Mouse (Mus musculus) lung, postnatal 0 days (tissue): ENCODE measurements around the gene Dnaaf2. TPM values are rescaled to one million over a fixed set of nuclear protein-coding genes. Genes with fewer than 3 reads are reported as not detected.

Experiments
- ATAC-seq: fragments of 200-750 bp; cut with Nextera tagmentation; 2 replicates; pipeline ENCODE4 v1.8.0; 2017; ENCODE audit warnings: moderate library complexity
- DNase-seq: peaks from one replicate; pipeline ENCODE4 v3.0.0-alpha.2; 2016; ENCODE audit warnings: low spot score
- H3K27ac ChIP-seq: fragments of 300-500 bp; sonication (generic); 2 replicates; pipeline ENCODE4 v1.5.1; 2014; ENCODE audit warnings: antibody characterized with exemption, mild to moderate bottlenecking, low read length, mixed read lengths
- H3K27me3 ChIP-seq: fragments of 300-500 bp; sonication (generic); replicated peaks from 2 replicates; pipeline ENCODE4 v1.6.1; 2014; ENCODE audit warnings: low read length, mixed read lengths; ENCODE audit not compliant: insufficient read depth
- H3K36me3 ChIP-seq: fragments of 300-500 bp; sonication (generic); 2 replicates; pipeline ENCODE4 v1.6.1; 2014; ENCODE audit warnings: low read length, mixed read lengths; ENCODE audit not compliant: insufficient read depth
- H3K4me1 ChIP-seq: fragments of 300-500 bp; sonication (generic); 2 replicates; pipeline ENCODE4 v1.6.1; 2014; ENCODE audit warnings: antibody characterized with exemption, low read depth, low read length, mixed read lengths; ENCODE audit not compliant: insufficient read depth
- H3K4me2 ChIP-seq: fragments of 300-500 bp; sonication (generic); replicated peaks from 2 replicates; pipeline ENCODE4 v1.6.1; 2014; ENCODE audit warnings: low read depth, mild to moderate bottlenecking, low read length, moderate library complexity, mixed read lengths
- H3K4me3 ChIP-seq: fragments of 300-500 bp; sonication (generic); 2 replicates; pipeline ENCODE4 v1.5.1; 2014; ENCODE audit warnings: low read depth, low read length
- H3K9ac ChIP-seq: fragments of 300-500 bp; sonication (generic); replicated peaks from 2 replicates; pipeline ENCODE4 v1.6.1; 2014; ENCODE audit warnings: low read depth, mild to moderate bottlenecking
- H3K9me3 ChIP-seq: fragments of 300-500 bp; sonication (generic); 2 replicates; pipeline ENCODE4 v1.6.1; 2016; ENCODE audit warnings: low read length, mixed read lengths
- CTCF ChIP-seq: IDR thresholded peaks from 2 replicates; pipeline ENCODE4 v1.5.1; 2016; ENCODE audit warnings: antibody characterized with exemption, mild to moderate bottlenecking
- EP300 ChIP-seq: IDR thresholded peaks from 2 replicates; pipeline ENCODE4 v1.6.1; 2016; ENCODE audit warnings: antibody characterized with exemption, mild to moderate bottlenecking, control low read depth
- WGBS: fragments of 180-500 bp; shearing (Covaris S2); extraction: QIAGEN DNeasy Blood & Tissue Kit; methylation state at CpG from one replicate; pipeline ENCODE4 v1.1.7; 2014; 5-methylcytosine and 5-hydroxymethylcytosine counted together
- polyA plus RNA-seq: library from polyadenylated mRNA; unstranded; fragments of >200 nt; fragmentation: Nextera tagmentation; extraction: Ambion mirVana; gene quantifications from 2 replicates; pipeline ENCODE4 v1.2.1, GENCODE M21; 2015

Gene Dnaaf2
- polyA plus RNA-seq, 1 experiment from 2014 or later, result 5.8 TPM

GRCm38 (mm10) chr12:69183583-69184308, 14.5 kb downstream of the Dnaaf2 start, which contains the start of the genes Rpl36al and Mgat2:
TSS of gene Rpl36al (minus strand) at chr12:69184083.
TSS of gene Mgat2 (plus strand) at chr12:69184157.
- ATAC-seq (peak; percentile 100), DNase-seq (peak; percentile 98)
- peak within 1 kb of the TSS; percentile 91 for H3K4me3 ChIP-seq
- peak within 1 kb of the TSS; percentile 94 for H3K27ac ChIP-seq
- no peaks in the 10 kb centered on the region for H3K27me3 ChIP-seq
- peak within 1 kb of the TSS; percentile 84 for H3K9ac ChIP-seq
- no peaks in the 10 kb centered on the region for H3K9me3 ChIP-seq
- peaks cover 10% of the 10 kb centered on the region; the same call in 1 of the 2 replicates for H3K4me1 ChIP-seq
- WGBS, result 2% methylated on average over 79 of the region's 84 CpGs
- no peak for TF ChIP-seq EP300
- no peak for TF ChIP-seq CTCF
- no peaks in the 10 kb centered on the region for H3K36me3 ChIP-seq
- H3K4me2 ChIP-seq, result peak within 1 kb of the TSS; percentile 97

DNA sequence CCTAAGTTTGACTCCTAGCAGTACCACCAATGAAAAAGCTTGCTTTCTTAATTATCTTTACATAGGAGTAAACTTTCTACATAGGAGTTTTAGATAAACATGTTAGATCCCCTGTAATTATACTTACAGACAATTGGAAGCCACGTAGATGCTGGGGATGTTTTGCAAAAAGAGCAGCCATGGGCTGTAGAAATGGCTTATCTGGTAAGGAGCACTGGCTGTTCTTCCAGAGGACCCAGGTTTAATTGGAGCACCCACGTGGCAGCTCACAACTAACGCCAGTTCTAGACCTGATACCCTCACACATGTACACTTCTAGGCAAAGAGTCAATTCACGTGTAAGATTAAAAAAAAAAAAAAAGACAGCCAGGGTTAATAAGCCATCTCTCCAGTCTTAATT, 16.4 kb downstream of the Dnaaf2 start:
- Histone ChIP-seq H3K9ac (no peak overlapping the region), H3K9me3 (no peaks in the 10 kb centered on the region), H3K27ac (no peak overlapping the region), H3K36me3 (no peaks in the 10 kb centered on the region), H3K27me3 (no peaks in the 10 kb centered on the region), H3K4me1 (peaks cover 10% of the 10 kb centered on the region; the same call in 1 of the 2 replicates), H3K4me3 (no peak overlapping the region), H3K4me2 (no peak overlapping the region)
- no peak for DNase-seq
- WGBS, result 85% methylated on average over 4 of the region's 4 CpGs
- ATAC-seq, result no peak
- no peak for TF ChIP-seq EP300
- no peak for TF ChIP-seq CTCF

GRCm38 (mm10) chr12:69179371-69179770, 18.9 kb downstream of the Dnaaf2 start:
- ATAC-seq (no peak), DNase-seq (no peak)
- Histone ChIP-seq H3K4me1 (no peaks in the 10 kb centered on the region), H3K4me3 (no peak overlapping the region), H3K4me2 (no peak overlapping the region), H3K9me3 (no peaks in the 10 kb centered on the region), H3K9ac (no peak overlapping the region), H3K36me3 (no peaks in the 10 kb centered on the region), H3K27me3 (no peaks in the 10 kb centered on the region), H3K27ac (no peak overlapping the region)
- WGBS, result 69% methylated on average over 12 of the region's 12 CpGs
- TF ChIP-seq CTCF (no peak), EP300 (no peak)

DNA sequence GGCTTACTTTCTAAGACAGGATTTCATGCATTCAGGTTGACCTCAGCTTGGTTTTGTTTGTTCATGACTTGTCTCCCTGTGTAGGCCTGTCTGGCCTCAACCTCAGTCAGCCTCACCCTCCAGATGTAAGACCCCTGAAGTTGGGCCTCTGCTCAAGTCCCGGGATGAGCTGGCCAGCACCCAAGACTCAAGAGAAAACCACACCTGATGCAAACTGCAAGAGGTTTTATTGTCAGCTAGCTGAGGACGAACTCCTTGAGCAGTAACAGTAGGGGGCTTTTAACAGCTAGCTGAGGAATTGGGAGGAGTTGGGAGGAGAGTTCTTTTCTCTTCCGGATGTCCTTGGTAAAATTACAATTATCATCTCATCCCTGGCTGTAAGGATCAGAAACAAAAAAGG, 20.7 kb downstream of the Dnaaf2 start:
- 78% methylated on average over 3 of the region's 3 CpGs for WGBS
- ATAC-seq, result no peak
- TF ChIP-seq CTCF (no peak), EP300 (no peak)

GRCm38 (mm10) chr12:69175975-69176374, 22.3 kb downstream of the Dnaaf2 start:
- no peak overlapping the region for H3K4me2 ChIP-seq
- no peak overlapping the region for H3K9ac ChIP-seq
- no peak overlapping the region for H3K27ac ChIP-seq
- H3K9me3 ChIP-seq, result no peaks in the 10 kb centered on the region
- H3K4me3 ChIP-seq, result no peak overlapping the region
- no peaks in the 10 kb centered on the region for H3K4me1 ChIP-seq
- H3K36me3 ChIP-seq, result no peaks in the 10 kb centered on the region
- no peak for TF ChIP-seq CTCF
- TF ChIP-seq EP300, result no peak
- ATAC-seq (no peak), DNase-seq (no peak)
- 92% methylated on average over 3 of the region's 3 CpGs for WGBS
- no peaks in the 10 kb centered on the region for H3K27me3 ChIP-seq

More for the DNA sequence above, 20.7 kb downstream of the Dnaaf2 start:
- Histone ChIP-seq H3K36me3 (no peaks in the 10 kb centered on the region), H3K27me3 (no peaks in the 10 kb centered on the region), H3K27ac (no peak overlapping the region), H3K4me1 (no peaks in the 10 kb centered on the region), H3K9ac (no peak overlapping the region), H3K4me2 (no peak overlapping the region), H3K9me3 (no peaks in the 10 kb centered on the region), H3K4me3 (no peak overlapping the region)
- no peak for DNase-seq

DNA sequence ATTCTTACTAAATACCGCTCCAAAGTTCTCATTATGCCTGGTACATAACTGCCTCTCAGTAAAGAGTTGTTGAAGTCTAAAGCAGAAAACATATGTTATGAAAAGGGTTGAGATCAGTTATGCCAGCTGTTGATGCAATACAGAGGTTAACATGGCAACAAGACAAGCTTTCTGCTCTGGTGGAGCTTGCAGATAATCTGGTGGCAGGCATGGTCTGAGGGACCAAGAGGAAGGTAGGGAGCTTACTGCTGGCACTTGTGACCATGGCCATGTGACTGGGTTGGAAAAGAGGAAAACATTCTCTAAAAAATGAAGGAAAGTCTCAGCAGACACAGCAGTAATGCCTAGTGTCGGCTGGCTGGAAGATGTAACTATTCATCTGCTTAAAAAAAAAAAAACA, 26.9 kb downstream of the Dnaaf2 start:
- ATAC-seq, result no peak

More for the DNA sequence above, 26.9 kb downstream of the Dnaaf2 start:
- Histone ChIP-seq H3K4me2 (no peak overlapping the region), H3K36me3 (no peaks in the 10 kb centered on the region), H3K27me3 (no peaks in the 10 kb centered on the region), H3K27ac (no peak overlapping the region), H3K9ac (no peak overlapping the region), H3K4me3 (no peak overlapping the region), H3K9me3 (no peaks in the 10 kb centered on the region), H3K4me1 (peaks cover 4% of the 10 kb centered on the region; the same call in 1 of the 2 replicates)
- no peak for DNase-seq
- 94% methylated on average over 2 of the region's 2 CpGs for WGBS
- TF ChIP-seq CTCF (no peak), EP300 (no peak)
